Mouse (Mus musculus) megakaryocyte, embryonic 14.5 days (primary cell): ENCODE data around the gene Xrcc4.

Source experiments
- FLI1 ChIP-seq: IDR thresholded peaks from 2 replicates; pipeline ENCODE4 v1.6.1; 2012; ENCODE audit warnings: low read length, inconsistent platforms, mixed read lengths
- GATA1 ChIP-seq: IDR thresholded peaks from 3 replicates; pipeline ENCODE4 v1.6.1; 2012; ENCODE audit warnings: mixed read lengths, low read length, inconsistent platforms, borderline replicate concordance

- no peak for TF ChIP-seq FLI1
- TF ChIP-seq GATA1: no peak
These were observed 213.9 kb downstream of the Xrcc4 start for GRCm38 (mm10) chr13:89875499-89875898.
